Mouse (Mus musculus) liver, embryonic 14.5 days (tissue): Measurements from ENCODE around the gene Fuz. TPM values are rescaled to one million over a fixed set of nuclear protein-coding genes. Genes with fewer than 3 reads are reported as not detected.

Experiments used
- ATAC-seq: fragments of 200-750 bp; cut with Nextera tagmentation; 2 replicates; pipeline ENCODE4 v1.8.0; 2017; ENCODE audit warnings: moderate number of reproducible peaks, mild to moderate bottlenecking, moderate library complexity; ENCODE audit not compliant: insufficient read depth
- DNase-seq, 3 experiments: peaks; one replicate each; pipeline ENCODE4 v3.0.0-alpha.2; 2012 to 2013; ENCODE audit warnings: low read depth in 3 of 3, low spot score in 3 of 3
- H3K27ac ChIP-seq: fragments of 300-500 bp; sonication (generic); 2 replicates; pipeline ENCODE4 v1.5.1; 2014; ENCODE audit warnings: moderate library complexity, mild to moderate bottlenecking, control low read depth, inconsistent platforms
- H3K27me3 ChIP-seq: fragments of 300-500 bp; sonication (generic); 2 replicates; pipeline ENCODE4 v1.6.1; 2014; ENCODE audit warnings: mild to moderate bottlenecking, low read length, moderate library complexity; ENCODE audit not compliant: control insufficient read depth, insufficient read depth
- H3K36me3 ChIP-seq: fragments of 300-500 bp; sonication (generic); replicated peaks from 2 replicates; pipeline ENCODE4 v1.6.1; 2014; ENCODE audit warnings: low read depth; ENCODE audit not compliant: control insufficient read depth, insufficient read depth
- H3K4me1 ChIP-seq, 2 experiments: fragments of 200-500 bp in 1 of 2; fragments of 300-500 bp in 1 of 2; sonication (generic) in 1 of 2; replicated peaks; 2 replicates each; pipeline ENCODE4 v1.6.1; 2012 to 2014; ENCODE audit warnings: antibody characterized with exemption in 1 of 2, inconsistent platforms in 1 of 2, low read length in 1 of 2; ENCODE audit not compliant: control insufficient read depth in 2 of 2, insufficient read depth in 2 of 2
- H3K4me2 ChIP-seq: fragments of 300-500 bp; sonication (generic); 2 replicates; pipeline ENCODE4 v1.6.1; 2014; ENCODE audit warnings: low read depth, mild to moderate bottlenecking, control low read depth, moderate library complexity
- H3K4me3 ChIP-seq, 2 experiments: fragments of 200-500 bp in 1 of 2; fragments of 300-500 bp in 1 of 2; sonication (generic) in 1 of 2; 2 replicates each; pipeline ENCODE4 v1.5.1; 2012 to 2014; ENCODE audit warnings: low read depth in 2 of 2, low read length in 2 of 2, mild to moderate bottlenecking in 2 of 2, control low read depth in 1 of 2, inconsistent platforms in 1 of 2, moderate library complexity in 1 of 2; ENCODE audit not compliant: insufficient read depth in 1 of 2
- H3K9ac ChIP-seq: fragments of 300-500 bp; sonication (generic); replicated peaks from 2 replicates; pipeline ENCODE4 v1.6.1; 2014; ENCODE audit warnings: mild to moderate bottlenecking, control low read depth, moderate library complexity
- H3K9me3 ChIP-seq: fragments of 300-500 bp; sonication (generic); 2 replicates; pipeline ENCODE4 v1.6.1; 2016; ENCODE audit warnings: low read length, mixed read lengths; ENCODE audit not compliant: control insufficient read depth
- CTCF ChIP-seq: IDR thresholded peaks from 2 replicates; pipeline ENCODE4 v1.5.1; 2016; ENCODE audit warnings: antibody characterized with exemption, low read depth, control low read depth
- EP300 ChIP-seq: IDR thresholded peaks from 2 replicates; pipeline ENCODE4 v1.6.1; 2016; ENCODE audit warnings: antibody characterized with exemption, low read depth
- WGBS: fragments of 180-500 bp; shearing (Covaris S2); extraction: QIAGEN DNeasy Blood & Tissue Kit; methylation state at CpG from one replicate; pipeline ENCODE4 v1.1.7; 2014; ENCODE audit not compliant: insufficient replicate concordance; 5-methylcytosine and 5-hydroxymethylcytosine counted together
- polyA plus RNA-seq, 2 experiments: library from polyadenylated mRNA; depleted of rRNA in 1 of 2; stranded (reverse) in 1 of 2; unstranded in 1 of 2; fragments of >200 nt; fragmentation: Nextera tagmentation in 1 of 2; extraction: Ambion mirVana in 1 of 2; gene quantifications; 2 replicates each; pipeline versions ENCODE4 v1.2.1 to v1.2.3; 2012 to 2014

The Fuz gene
- polyA plus RNA-seq, 2 experiments, result 5.0 to 5.9 TPM

DNA sequence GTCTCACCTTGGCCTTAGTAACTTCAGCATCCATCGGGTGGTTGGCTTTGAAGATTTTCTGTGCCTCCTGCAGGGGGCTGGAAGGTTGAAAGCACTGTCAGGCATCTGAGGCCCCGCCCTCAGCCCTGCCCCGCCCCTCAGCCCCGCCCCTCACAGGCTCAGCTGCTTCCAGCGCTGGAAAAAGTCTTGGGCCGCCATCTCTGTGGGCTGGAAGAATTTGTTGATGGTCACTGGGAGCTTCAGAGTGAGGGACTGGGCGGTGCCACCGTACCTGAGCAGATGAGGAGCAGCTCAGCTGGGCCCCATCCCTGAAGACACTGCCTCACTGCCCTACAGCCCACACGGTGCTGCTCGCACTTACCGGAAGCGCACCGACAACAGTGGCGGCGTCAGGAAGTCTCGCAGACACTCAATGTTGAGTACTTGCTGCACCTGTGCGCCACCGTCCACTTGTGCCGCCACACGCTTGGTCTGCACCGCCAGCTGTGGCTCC, 5.4 kb downstream of the Fuz start:
- Histone ChIP-seq H3K4me2 (peak overlapping the region; percentile 44), H3K9ac (no peak overlapping the region), H3K27ac (no peak overlapping the region), H3K27me3 (no peaks in the 10 kb centered on the region), H3K4me1 (peaks cover 7 to 19% of the 10 kb centered on the region in 2 experiments), H3K9me3 (no peaks in the 10 kb centered on the region), H3K4me3 (peak overlapping the region in 1 of 2 experiments; percentile 12; a peak in 1 of 4 replicates), H3K36me3 (peaks cover 70% of the 10 kb centered on the region)
- WGBS, result 23% methylated on average over 21 of the region's 21 CpGs
- DNase-seq (peak in 1 of 3 experiments; percentile 48), ATAC-seq (peak; percentile 29; the same call in 1 of the 2 replicates)
- TF ChIP-seq CTCF (peak; percentile 45), EP300 (no peak)

DNA sequence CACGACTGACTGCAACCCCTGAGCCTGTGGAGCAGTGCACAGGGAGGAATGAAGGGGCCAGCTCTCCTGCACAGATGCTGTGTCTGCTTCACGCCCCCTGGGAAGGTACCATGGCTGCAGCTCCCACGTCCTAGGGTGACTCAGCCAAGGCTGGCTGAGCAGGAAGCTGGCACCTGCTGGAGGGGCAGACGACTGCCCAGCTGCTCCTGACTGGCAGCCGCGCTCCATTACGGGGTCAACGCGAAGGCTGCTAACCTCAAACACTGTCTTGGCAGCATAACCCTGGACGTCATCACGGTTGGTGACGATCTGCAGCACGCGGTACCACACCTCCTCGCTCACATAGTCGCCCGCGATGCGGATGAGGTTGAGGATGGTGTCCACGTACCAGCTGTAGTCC, 9.6 kb downstream of the Fuz start:
- Histone ChIP-seq H3K27me3 (no peaks in the 10 kb centered on the region), H3K36me3 (peaks cover 85% of the 10 kb centered on the region), H3K4me3 (no peak overlapping the region), H3K4me2 (no peak overlapping the region), H3K9ac (no peak overlapping the region), H3K27ac (no peak overlapping the region), H3K4me1 (no peaks in the 10 kb centered on the region), H3K9me3 (no peaks in the 10 kb centered on the region)
- TF ChIP-seq CTCF (no peak), EP300 (no peak)
- 93% methylated on average over 20 of the region's 20 CpGs for WGBS
- no peak for ATAC-seq
- DNase-seq, result no peak

DNA sequence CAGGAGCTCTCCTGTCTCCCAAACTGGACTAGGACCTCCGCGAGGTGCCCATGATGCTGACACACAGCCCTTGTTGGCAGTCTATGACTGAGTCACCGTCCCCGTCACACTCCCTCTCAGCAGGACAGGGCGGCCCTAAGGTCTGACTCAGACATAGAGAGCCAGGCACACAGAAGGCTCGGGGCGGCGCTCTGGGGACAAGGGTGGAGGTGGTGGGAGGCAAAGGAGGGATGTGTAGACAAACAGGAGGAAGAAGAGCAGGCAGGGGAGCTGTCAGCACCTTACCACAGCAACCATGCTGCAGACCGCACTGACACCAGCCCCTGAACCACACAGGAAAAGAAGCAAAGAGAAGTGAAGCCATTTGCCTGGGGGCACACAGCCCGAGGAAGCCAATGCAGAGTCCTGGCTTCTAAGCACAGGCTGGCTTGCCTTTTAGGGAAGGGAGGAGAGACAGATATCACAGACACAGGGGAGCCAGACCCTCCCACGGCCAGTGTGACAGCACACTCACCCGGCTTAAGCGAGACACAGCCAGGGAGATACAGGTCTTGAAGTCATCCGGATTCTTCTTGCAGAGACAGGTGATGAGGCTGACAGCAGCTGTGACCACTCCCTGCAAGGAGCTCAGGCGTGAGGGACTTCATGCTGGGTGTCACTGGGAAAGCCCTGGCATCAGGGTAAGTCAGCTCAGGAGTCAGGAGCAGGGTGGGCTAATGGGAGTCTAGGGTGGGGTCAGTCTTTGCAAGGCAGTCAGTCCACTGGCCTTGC, 13.0 kb downstream of the Fuz start:
- ATAC-seq, result no peak
- H3K4me2 ChIP-seq, result no peak overlapping the region
- H3K36me3 ChIP-seq, result peaks cover 72% of the 10 kb centered on the region
- H3K4me1 ChIP-seq, result no peaks in the 10 kb centered on the region
- DNase-seq, result no peak
- no peaks in the 10 kb centered on the region for H3K9me3 ChIP-seq
- H3K4me3 ChIP-seq, result no peak overlapping the region
- TF ChIP-seq CTCF (no peak), EP300 (no peak)
- WGBS, result 79% methylated on average over 15 of the region's 15 CpGs
- no peak overlapping the region for H3K27ac ChIP-seq
- H3K9ac ChIP-seq, result no peak overlapping the region
- no peaks in the 10 kb centered on the region for H3K27me3 ChIP-seq

DNA sequence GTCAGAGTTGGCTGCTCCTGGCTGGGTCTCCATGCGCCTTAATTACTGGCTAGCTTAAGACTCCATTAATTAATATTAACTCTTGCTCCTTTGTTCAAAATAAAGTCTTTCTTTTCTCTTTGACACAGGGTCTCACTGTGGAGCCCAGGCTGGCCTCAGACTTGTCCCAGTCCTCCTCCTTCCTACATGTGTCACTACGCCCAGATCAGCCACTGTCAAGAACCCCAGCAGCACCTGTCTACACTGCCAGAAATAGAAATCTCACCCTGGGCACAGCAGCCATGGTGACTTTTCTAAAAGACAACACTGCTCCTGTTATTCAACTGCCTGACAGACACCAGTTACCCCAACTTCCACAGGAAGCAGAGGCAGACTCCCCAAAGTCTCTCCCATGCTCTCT, 18.5 kb downstream of the Fuz start:
- no peaks in the 10 kb centered on the region for H3K9me3 ChIP-seq
- 91% methylated on average over 2 of the region's 2 CpGs for WGBS
- ATAC-seq (no peak), DNase-seq (no peak)
- H3K4me3 ChIP-seq, result no peak overlapping the region
- H3K9ac ChIP-seq, result no peak overlapping the region
- H3K36me3 ChIP-seq, result peaks cover 49% of the 10 kb centered on the region
- no peaks in the 10 kb centered on the region for H3K27me3 ChIP-seq
- no peak overlapping the region for H3K4me2 ChIP-seq
- no peak overlapping the region for H3K27ac ChIP-seq
- no peak for TF ChIP-seq EP300
- TF ChIP-seq CTCF, result no peak
- peaks cover 4 to 6% of the 10 kb centered on the region in 2 experiments; a peak in 2 of 4 replicates for H3K4me1 ChIP-seq

DNA sequence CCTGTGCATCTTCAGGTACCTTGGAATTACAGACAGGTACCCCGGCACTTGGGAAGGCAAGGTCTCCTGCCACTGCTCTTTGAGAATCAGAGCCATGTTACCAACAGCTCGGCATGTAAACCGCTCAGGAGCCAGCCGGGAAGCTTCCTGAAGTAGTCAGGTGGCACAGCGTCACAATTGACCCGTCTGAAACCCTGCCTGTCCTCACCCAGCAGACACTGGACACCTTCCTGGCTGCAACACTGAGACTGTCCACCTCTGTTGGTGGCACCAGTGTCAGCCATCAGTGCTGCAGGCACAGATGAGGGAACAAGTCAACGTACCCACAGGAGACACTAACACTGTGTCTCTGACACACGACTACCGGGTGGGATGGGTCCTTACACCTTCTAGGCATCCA, 19.4 kb downstream of the Fuz start:
- Histone ChIP-seq H3K9me3 (no peaks in the 10 kb centered on the region), H3K4me1 (peaks cover 4 to 6% of the 10 kb centered on the region in 2 experiments; a peak in 2 of 4 replicates), H3K27me3 (no peaks in the 10 kb centered on the region), H3K4me3 (no peak overlapping the region), H3K36me3 (peaks cover 55% of the 10 kb centered on the region), H3K4me2 (no peak overlapping the region), H3K27ac (no peak overlapping the region), H3K9ac (no peak overlapping the region)
- DNase-seq (no peak), ATAC-seq (no peak)
- WGBS, result 92% methylated on average over 9 of the region's 9 CpGs
- no peak for TF ChIP-seq EP300
- TF ChIP-seq CTCF, result no peak
